Mouse (Mus musculus) myocyte (in vitro differentiated cells): ENCODE data around the gene Zfhx3. TPM values are rescaled to one million over a fixed set of nuclear protein-coding genes. Genes with fewer than 3 reads are reported as not detected.

Experiments used
- H3K27me3 ChIP-seq: one replicate; pipeline ENCODE4 v1.6.1; 2011; ENCODE audit not compliant: control insufficient read depth, insufficient read depth, insufficient read length
- H3K36me3 ChIP-seq: one replicate; pipeline ENCODE4 v1.6.1; 2011; ENCODE audit not compliant: control insufficient read depth, insufficient read depth
- H3K4me2 ChIP-seq: one replicate; pipeline ENCODE4 v1.6.1; 2011; ENCODE audit warnings: low read depth, control low read depth
- H3K4me3 ChIP-seq: one replicate; pipeline ENCODE4 v1.5.1; 2011; ENCODE audit warnings: mild to moderate bottlenecking, control low read depth, moderate library complexity
- H3K79me2 ChIP-seq: one replicate; pipeline ENCODE4 v1.6.1; 2011; ENCODE audit not compliant: control insufficient read depth, insufficient read depth
- H3ac ChIP-seq: one replicate; pipeline ENCODE4 v1.6.1; 2011; ENCODE audit not compliant: control insufficient read depth, insufficient read length
- CEBPB ChIP-seq: IDR thresholded peaks from 2 replicates; pipeline ENCODE4 v1.6.1; 2011; ENCODE audit warnings: mild to moderate bottlenecking, moderate library complexity; ENCODE audit not compliant: poor library complexity, insufficient read depth, severe bottlenecking
- E2F4 ChIP-seq: IDR thresholded peaks from one replicate; pipeline ENCODE4 v1.6.1; 2011; ENCODE audit warnings: mild to moderate bottlenecking, control low read depth, moderate library complexity; ENCODE audit not compliant: insufficient read depth
- MAX ChIP-seq: IDR thresholded peaks from one replicate; pipeline ENCODE4 v1.6.1; 2011; ENCODE audit warnings: low read depth, mild to moderate bottlenecking, control low read depth
- MYOD1 ChIP-seq, 3 experiments: IDR thresholded peaks; one replicate each; pipeline ENCODE4 v1.6.1; 2011; ENCODE audit warnings: control low read depth in 2 of 3, low read depth in 2 of 3, mild to moderate bottlenecking in 2 of 3, moderate library complexity in 1 of 3; ENCODE audit not compliant: insufficient read length in 2 of 3, control insufficient read depth in 1 of 3
- MYOG ChIP-seq, 3 experiments: IDR thresholded peaks; one replicate each; pipeline ENCODE4 v1.6.1; 2011; ENCODE audit warnings: control low read depth in 2 of 3, low read depth in 2 of 3, mild to moderate bottlenecking in 2 of 3; ENCODE audit not compliant: insufficient read length in 2 of 3, control insufficient read depth in 1 of 3, insufficient read depth in 1 of 3
- POLR2A ChIP-seq: IDR thresholded peaks from one replicate; pipeline ENCODE4 v1.6.1; 2011; ENCODE audit warnings: low read depth, mild to moderate bottlenecking, control low read depth, moderate library complexity; ENCODE audit not compliant: insufficient read length
- POLR2AphosphoS2 ChIP-seq: IDR thresholded peaks from one replicate; pipeline ENCODE4 v1.6.1; 2011; ENCODE audit warnings: low read depth, control low read depth; ENCODE audit not compliant: insufficient read length
- REST ChIP-seq: IDR thresholded peaks from one replicate; pipeline ENCODE4 v1.6.1; 2011; ENCODE audit warnings: mild to moderate bottlenecking, control low read depth, moderate library complexity; ENCODE audit not compliant: insufficient read depth, insufficient read length
- SRF ChIP-seq: IDR thresholded peaks from one replicate; pipeline ENCODE4 v1.6.1; 2011; ENCODE audit warnings: low read depth; ENCODE audit not compliant: control insufficient read depth, insufficient read length
- TCF12 ChIP-seq: IDR thresholded peaks from one replicate; pipeline ENCODE4 v1.6.1; 2011; ENCODE audit warnings: mild to moderate bottlenecking, control low read depth; ENCODE audit not compliant: poor library complexity, insufficient read depth, severe bottlenecking
- TCF3 ChIP-seq: IDR thresholded peaks from one replicate; pipeline ENCODE4 v1.6.1; 2011; ENCODE audit warnings: low read depth, control low read depth; ENCODE audit not compliant: insufficient read length
- USF1 ChIP-seq: IDR thresholded peaks from one replicate; pipeline ENCODE4 v1.6.1; 2011; ENCODE audit warnings: low read depth, mild to moderate bottlenecking, control low read depth, moderate library complexity
- polyA plus RNA-seq: library from polyadenylated mRNA; unstranded; fragments of >200 nt; fragmentation: generic; extraction: Trizol; gene quantifications from one replicate; pipeline ENCODE4 v1.2.1, GENCODE M21; 2012; ENCODE audit warnings: missing spikeins

Zfhx3 gene
- polyA plus RNA-seq, 1 experiment: 3.0 TPM

GRCm38 (mm10) chr8:108867482-108868258 lies 925.2 kb downstream of the Zfhx3 start:
- H3K79me2 ChIP-seq: no peaks in the 10 kb centered on the region
- TF ChIP-seq POLR2A (no peak), TCF3 (no peak), SRF (no peak), MYOD1 (IDR thresholded peaks at IDR 0.05; ENCODE audit: control insufficient read depth in 1 of 3, insufficient read length in 2 of 3, low read depth in 2 of 3) (no peak), CEBPB (no peak), USF1 (no peak), REST (no peak), TCF12 (no peak), POLR2AphosphoS2 (no peak), MYOG (IDR thresholded peaks at IDR 0.05; ENCODE audit: control insufficient read depth in 1 of 3, insufficient read depth in 1 of 3, insufficient read length in 2 of 3, low read depth in 2 of 3) (no peak), E2F4 (no peak), MAX (no peak)

DNA sequence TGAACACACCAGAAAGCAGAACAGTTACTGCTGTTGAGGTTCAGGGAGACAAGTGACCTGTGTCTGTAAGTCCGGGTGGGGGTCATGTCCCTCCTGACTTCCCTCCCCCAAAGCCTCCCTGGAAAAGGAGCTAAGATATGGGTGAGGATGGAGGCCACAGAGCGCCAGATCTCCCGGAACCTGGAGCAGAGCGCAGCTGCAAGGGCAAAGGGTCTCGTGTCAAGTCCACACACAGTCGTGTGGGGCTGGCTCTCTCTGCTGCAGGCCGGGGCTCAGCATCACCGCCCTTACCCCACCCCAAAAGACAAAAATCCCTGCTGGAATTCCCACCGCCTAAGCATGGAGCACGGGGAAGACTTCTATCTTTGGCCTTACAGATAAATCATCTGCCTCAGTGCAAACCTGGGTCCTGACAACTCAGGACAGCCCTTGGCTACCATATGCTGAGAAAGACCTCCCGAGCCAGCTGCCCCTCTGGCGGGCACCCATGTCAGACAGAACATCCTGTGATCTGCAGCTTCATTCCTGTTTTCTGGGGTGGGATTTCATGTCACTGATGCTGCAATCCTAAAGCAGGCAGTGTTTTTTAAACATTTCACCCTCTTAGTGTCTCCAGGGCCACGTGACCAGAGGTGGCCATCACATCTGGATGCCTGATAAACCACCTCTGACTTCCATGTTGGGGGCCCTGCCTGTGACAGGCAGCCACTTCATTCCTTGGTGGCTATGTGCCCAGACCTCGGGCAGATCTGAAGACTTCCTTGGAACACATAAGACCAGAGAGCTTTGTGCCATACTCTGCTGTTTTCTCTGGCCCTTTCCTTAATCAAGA lies 926.0 kb downstream of the Zfhx3 start:
- no peak overlapping the region for H3K4me2 ChIP-seq
- H3K4me3 ChIP-seq: no peak overlapping the region
- no peaks in the 10 kb centered on the region for H3K36me3 ChIP-seq
- no peaks in the 10 kb centered on the region for H3K27me3 ChIP-seq
- TF ChIP-seq REST (no peak), MAX (no peak), MYOD1 (IDR thresholded peaks at IDR 0.05; ENCODE audit: control insufficient read depth in 1 of 3, insufficient read length in 2 of 3, low read depth in 2 of 3) (no peak), SRF (no peak), E2F4 (no peak), POLR2AphosphoS2 (no peak)
- H3K79me2 ChIP-seq: no peaks in the 10 kb centered on the region
- H3ac ChIP-seq: no peak overlapping the region

More at GRCm38 (mm10) chr8:108867482-108868258, 925.2 kb downstream of the Zfhx3 start:
- Histone ChIP-seq H3K27me3 (no peaks in the 10 kb centered on the region), H3K4me2 (no peak overlapping the region), H3K36me3 (no peaks in the 10 kb centered on the region), H3K4me3 (no peak overlapping the region), H3ac (no peak overlapping the region)

- H3K4me2 ChIP-seq: no peak overlapping the region
- no peaks in the 10 kb centered on the region for H3K79me2 ChIP-seq
- H3K36me3 ChIP-seq: no peaks in the 10 kb centered on the region
- H3K4me3 ChIP-seq: no peak overlapping the region
- no peaks in the 10 kb centered on the region for H3K27me3 ChIP-seq
- TF ChIP-seq MYOG (IDR thresholded peaks at IDR 0.05; ENCODE audit: control insufficient read depth in 1 of 3, insufficient read depth in 1 of 3, insufficient read length in 2 of 3, low read depth in 2 of 3) (no peak), POLR2A (no peak), MYOD1 (IDR thresholded peaks at IDR 0.05; ENCODE audit: control insufficient read depth in 1 of 3, insufficient read length in 2 of 3, low read depth in 2 of 3) (no peak), E2F4 (no peak), TCF12 (no peak), MAX (no peak), REST (no peak), TCF3 (no peak), POLR2AphosphoS2 (no peak), USF1 (no peak), SRF (no peak)
- no peak overlapping the region for H3ac ChIP-seq
Measured at GRCm38 (mm10) chr8:108869420-108869819, 927.0 kb downstream of the Zfhx3 start.

- no peaks in the 10 kb centered on the region for H3K27me3 ChIP-seq
- H3K79me2 ChIP-seq: no peaks in the 10 kb centered on the region
- no peak overlapping the region for H3K4me2 ChIP-seq
- no peak overlapping the region for H3ac ChIP-seq
- H3K36me3 ChIP-seq: no peaks in the 10 kb centered on the region
- TF ChIP-seq TCF3 (no peak), TCF12 (no peak), USF1 (no peak), SRF (no peak), MYOD1 (IDR thresholded peaks at IDR 0.05; ENCODE audit: control insufficient read depth in 1 of 3, insufficient read length in 2 of 3, low read depth in 2 of 3) (no peak), E2F4 (no peak), CEBPB (no peak), POLR2AphosphoS2 (no peak), REST (no peak), POLR2A (no peak)
- H3K4me3 ChIP-seq: no peak overlapping the region
Measured at GRCm38 (mm10) chr8:108869935-108870334, 927.5 kb downstream of the Zfhx3 start.
